Mouse (Mus musculus): ENCODE measurements around the gene Dpy19l1. TPM values are rescaled to one million over a fixed set of nuclear protein-coding genes. Genes with fewer than 3 reads are reported as not detected.

Gene Dpy19l1
- polyA plus RNA-seq, 1 experiment from 2014 or later, result 10.0 TPM

GRCm38 (mm10) chr9:24461379-24461961, 41.5 kb downstream of the Dpy19l1 start:
- no peak for ATAC-seq (ENCODE audit: low FRiP score, low read depth)
- Histone ChIP-seq H3K9ac (replicated peaks) (no peak overlapping the region), H3K27me3 (no peaks in the 10 kb centered on the region), H3K4me1 (no peaks in the 10 kb centered on the region), H3K4me3 (no peak overlapping the region), H3K4me2 (replicated peaks) (no peak overlapping the region), H3K9me3 (no peaks in the 10 kb centered on the region), H3K27ac (replicated peaks) (no peak overlapping the region), H3K36me3 (no peaks in the 10 kb centered on the region)
- 86% methylated on average over 9 of the region's 9 CpGs for WGBS

- H3K27ac ChIP-seq (replicated peaks), result no peak overlapping the region
- H3K4me2 ChIP-seq (replicated peaks), result no peak overlapping the region
- no peaks in the 10 kb centered on the region for H3K4me1 ChIP-seq
- H3K36me3 ChIP-seq, result no peaks in the 10 kb centered on the region; the same call in 1 of the 2 replicates
- no peak overlapping the region for H3K9ac ChIP-seq (replicated peaks)
- 94% methylated on average over 12 of the region's 12 CpGs for WGBS
- no peak for ATAC-seq (ENCODE audit: low FRiP score, low read depth)
- H3K4me3 ChIP-seq, result no peak overlapping the region
- H3K9me3 ChIP-seq, result no peaks in the 10 kb centered on the region
- no peaks in the 10 kb centered on the region for H3K27me3 ChIP-seq
Measured at GRCm38 (mm10) chr9:24453833-24454232, 49.1 kb downstream of the Dpy19l1 start.

- ATAC-seq (ENCODE audit: low FRiP score, low read depth), result no peak
Measured at GRCm38 (mm10) chr9:24450976-24451375, 52.0 kb downstream of the Dpy19l1 start.

GRCm38 (mm10) chr9:24450524-24450923, 52.4 kb downstream of the Dpy19l1 start:
- Histone ChIP-seq H3K36me3 (no peaks in the 10 kb centered on the region; the same call in 1 of the 2 replicates), H3K27ac (replicated peaks) (no peak overlapping the region), H3K9ac (replicated peaks) (no peak overlapping the region), H3K9me3 (no peaks in the 10 kb centered on the region), H3K4me3 (no peak overlapping the region), H3K4me2 (replicated peaks) (no peak overlapping the region), H3K4me1 (no peaks in the 10 kb centered on the region), H3K27me3 (no peaks in the 10 kb centered on the region)
- 90% methylated on average over 7 of the region's 7 CpGs for WGBS
- ATAC-seq (ENCODE audit: low FRiP score, low read depth), result no peak

More at GRCm38 (mm10) chr9:24450976-24451375, 52.0 kb downstream of the Dpy19l1 start:
- no peaks in the 10 kb centered on the region; the same call in 1 of the 2 replicates for H3K36me3 ChIP-seq
- H3K4me3 ChIP-seq, result no peak overlapping the region
- H3K27me3 ChIP-seq, result no peaks in the 10 kb centered on the region
- no peak overlapping the region for H3K4me2 ChIP-seq (replicated peaks)
- H3K9me3 ChIP-seq, result no peaks in the 10 kb centered on the region
- no peaks in the 10 kb centered on the region for H3K4me1 ChIP-seq
- no peak overlapping the region for H3K27ac ChIP-seq (replicated peaks)
- H3K9ac ChIP-seq (replicated peaks), result no peak overlapping the region
- WGBS, result 91% methylated on average over 3 of the region's 3 CpGs

DNA sequence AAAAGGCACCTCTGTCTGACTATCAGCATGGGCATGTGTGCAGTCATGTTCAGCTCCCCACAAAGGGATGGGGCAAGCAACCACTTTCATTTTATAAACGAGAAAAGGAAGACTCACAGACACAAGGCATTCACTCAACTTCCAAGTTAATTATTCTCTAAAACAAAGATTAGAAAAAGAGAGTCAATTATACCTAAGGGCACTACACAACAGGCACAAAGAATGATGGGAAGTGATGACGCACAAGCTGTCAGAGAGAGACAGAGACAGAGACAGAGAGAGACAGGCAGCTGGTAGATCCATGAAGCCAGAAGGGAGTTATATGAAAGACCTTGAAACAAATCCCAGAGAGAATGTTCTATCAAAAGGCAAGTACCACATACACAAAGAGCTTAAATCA, 68.0 kb downstream of the Dpy19l1 start:
- Histone ChIP-seq H3K4me1 (no peaks in the 10 kb centered on the region), H3K36me3 (no peaks in the 10 kb centered on the region), H3K27ac (replicated peaks) (no peak overlapping the region), H3K9ac (replicated peaks) (no peak overlapping the region), H3K9me3 (no peaks in the 10 kb centered on the region), H3K27me3 (no peaks in the 10 kb centered on the region), H3K4me2 (replicated peaks) (no peak overlapping the region), H3K4me3 (no peak overlapping the region)
- WGBS, result 87% methylated on average over 2 of the region's 2 CpGs
- ATAC-seq (ENCODE audit: low FRiP score, low read depth), result no peak

GRCm38 (mm10) chr9:24429721-24430120, 73.2 kb downstream of the Dpy19l1 start:
- no peaks in the 10 kb centered on the region for H3K4me1 ChIP-seq
- no peak overlapping the region for H3K9ac ChIP-seq (replicated peaks)
- H3K27me3 ChIP-seq, result no peaks in the 10 kb centered on the region
- no peak overlapping the region for H3K4me3 ChIP-seq
- 0 out of 2 replicates have a peak, but pooled peaks cover 4% of the 10 kb centered on the region for H3K36me3 ChIP-seq
- H3K9me3 ChIP-seq, result no peaks in the 10 kb centered on the region
- no peak overlapping the region for H3K4me2 ChIP-seq (replicated peaks)
- H3K27ac ChIP-seq (replicated peaks), result no peak overlapping the region
- ATAC-seq (ENCODE audit: low FRiP score, low read depth), result no peak

DNA sequence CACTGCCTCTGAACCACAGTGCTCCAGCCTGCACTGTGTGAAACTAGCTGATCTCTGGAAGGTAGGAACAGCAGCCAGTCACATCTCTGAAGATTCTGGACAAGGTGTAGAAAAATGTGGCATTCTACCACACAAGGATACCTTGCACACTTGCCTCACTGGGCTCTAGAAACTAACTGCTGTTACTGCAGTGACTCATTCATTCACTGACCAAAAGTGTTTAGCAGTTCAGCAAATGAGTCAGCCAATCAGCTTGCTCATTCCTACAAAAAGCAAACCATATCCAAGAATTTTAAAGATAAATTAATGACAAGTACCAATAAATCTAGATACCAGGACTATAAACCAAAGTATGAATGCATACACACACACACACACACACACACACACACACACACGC, 77.3 kb downstream of the Dpy19l1 start:
- H3K36me3 ChIP-seq, result peaks cover 15% of the 10 kb centered on the region
- no peaks in the 10 kb centered on the region for H3K27me3 ChIP-seq
- ATAC-seq (ENCODE audit: low FRiP score, low read depth), result no peak
- H3K9ac ChIP-seq (replicated peaks), result no peak overlapping the region
- WGBS, result 80% methylated on average over 1 of the region's 1 CpGs
- no peaks in the 10 kb centered on the region for H3K9me3 ChIP-seq
- no peaks in the 10 kb centered on the region for H3K4me1 ChIP-seq
- no peak overlapping the region for H3K4me2 ChIP-seq (replicated peaks)
- no peak overlapping the region for H3K4me3 ChIP-seq
- no peak overlapping the region for H3K27ac ChIP-seq (replicated peaks)

DNA sequence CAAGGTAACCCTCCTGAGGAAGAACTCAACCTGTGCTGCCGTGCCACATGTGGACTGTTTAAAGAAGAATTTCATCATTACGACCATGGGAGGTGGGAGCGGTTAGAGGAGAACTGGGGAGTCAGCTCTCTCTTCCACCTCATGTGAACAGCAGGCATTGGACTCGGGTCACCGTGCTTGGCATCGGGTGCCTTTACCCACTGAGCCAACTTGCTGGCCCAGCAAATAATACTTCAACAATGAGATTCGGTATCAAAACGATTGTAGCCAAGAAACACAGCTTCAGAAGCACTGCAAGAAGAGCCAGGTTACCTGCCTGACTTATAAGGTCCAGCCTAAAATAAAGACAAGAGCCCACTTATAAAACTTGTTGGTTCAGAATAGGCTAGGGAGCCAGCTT, 79.7 kb downstream of the Dpy19l1 start:
- Histone ChIP-seq H3K4me1 (no peaks in the 10 kb centered on the region), H3K4me2 (replicated peaks) (no peak overlapping the region), H3K4me3 (no peak overlapping the region), H3K9ac (replicated peaks) (no peak overlapping the region), H3K9me3 (no peaks in the 10 kb centered on the region), H3K27ac (replicated peaks) (no peak overlapping the region), H3K36me3 (peaks cover 18% of the 10 kb centered on the region), H3K27me3 (no peaks in the 10 kb centered on the region)
- ATAC-seq (ENCODE audit: low FRiP score, low read depth), result no peak
- WGBS, result 96% methylated on average over 8 of the region's 8 CpGs

GRCm38 (mm10) chr9:24421888-24422287, 81.1 kb downstream of the Dpy19l1 start:
- Histone ChIP-seq H3K36me3 (peaks cover 18% of the 10 kb centered on the region), H3K27me3 (no peaks in the 10 kb centered on the region), H3K27ac (replicated peaks) (no peak overlapping the region), H3K9me3 (no peaks in the 10 kb centered on the region), H3K4me1 (no peaks in the 10 kb centered on the region), H3K4me3 (no peak overlapping the region), H3K4me2 (replicated peaks) (no peak overlapping the region), H3K9ac (replicated peaks) (no peak overlapping the region)
- 87% methylated on average over 1 of the region's 1 CpGs for WGBS
- ATAC-seq (ENCODE audit: low FRiP score, low read depth), result no peak

- Histone ChIP-seq H3K36me3 (peaks cover 18% of the 10 kb centered on the region), H3K9me3 (no peaks in the 10 kb centered on the region), H3K4me2 (replicated peaks) (no peak overlapping the region), H3K9ac (replicated peaks) (no peak overlapping the region), H3K4me3 (no peak overlapping the region), H3K4me1 (no peaks in the 10 kb centered on the region), H3K27ac (replicated peaks) (no peak overlapping the region), H3K27me3 (no peaks in the 10 kb centered on the region)
- no peak for ATAC-seq (ENCODE audit: low FRiP score, low read depth)
- WGBS, result 80% methylated on average over 3 of the region's 3 CpGs
Measured at GRCm38 (mm10) chr9:24421221-24421620, 81.7 kb downstream of the Dpy19l1 start.

DNA sequence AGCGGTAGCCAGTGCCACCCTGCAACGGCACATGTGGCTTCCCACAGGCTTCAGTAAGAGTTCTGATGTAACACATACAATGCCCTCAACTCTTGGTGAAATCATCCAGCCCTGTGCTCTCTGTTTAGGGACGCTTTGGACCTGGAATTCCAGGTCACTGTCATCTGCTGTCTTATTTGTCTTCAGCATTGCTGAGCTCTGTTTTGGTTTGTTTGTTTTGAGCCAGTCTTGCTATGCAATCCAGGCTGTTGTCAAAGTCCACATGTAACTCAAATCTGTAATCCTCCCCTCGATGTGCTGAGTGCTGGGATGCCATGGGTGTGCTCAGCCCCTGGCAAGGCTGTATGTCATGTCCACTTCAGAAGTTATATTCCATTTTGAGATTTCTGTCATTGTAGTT, 82.8 kb downstream of the Dpy19l1 start:
- no peaks in the 10 kb centered on the region for H3K9me3 ChIP-seq
- peaks cover 18% of the 10 kb centered on the region for H3K36me3 ChIP-seq
- H3K4me1 ChIP-seq, result no peaks in the 10 kb centered on the region
- H3K27ac ChIP-seq (replicated peaks), result no peak overlapping the region
- H3K9ac ChIP-seq (replicated peaks), result no peak overlapping the region
- H3K4me2 ChIP-seq (replicated peaks), result no peak overlapping the region
- no peak overlapping the region for H3K4me3 ChIP-seq
- WGBS, result 95% methylated on average over 4 of the region's 4 CpGs
- ATAC-seq (ENCODE audit: low FRiP score, low read depth), result no peak
- H3K27me3 ChIP-seq, result no peaks in the 10 kb centered on the region

GRCm38 (mm10) chr9:24418281-24418680, 84.7 kb downstream of the Dpy19l1 start:
- Histone ChIP-seq H3K4me3 (no peak overlapping the region), H3K4me2 (replicated peaks) (no peak overlapping the region), H3K4me1 (no peaks in the 10 kb centered on the region), H3K9me3 (no peaks in the 10 kb centered on the region), H3K27ac (replicated peaks) (no peak overlapping the region), H3K36me3 (peaks cover 15% of the 10 kb centered on the region), H3K9ac (replicated peaks) (no peak overlapping the region), H3K27me3 (no peaks in the 10 kb centered on the region)
- WGBS, result 93% methylated on average over 5 of the region's 5 CpGs
- ATAC-seq (ENCODE audit: low FRiP score, low read depth), result no peak

DNA sequence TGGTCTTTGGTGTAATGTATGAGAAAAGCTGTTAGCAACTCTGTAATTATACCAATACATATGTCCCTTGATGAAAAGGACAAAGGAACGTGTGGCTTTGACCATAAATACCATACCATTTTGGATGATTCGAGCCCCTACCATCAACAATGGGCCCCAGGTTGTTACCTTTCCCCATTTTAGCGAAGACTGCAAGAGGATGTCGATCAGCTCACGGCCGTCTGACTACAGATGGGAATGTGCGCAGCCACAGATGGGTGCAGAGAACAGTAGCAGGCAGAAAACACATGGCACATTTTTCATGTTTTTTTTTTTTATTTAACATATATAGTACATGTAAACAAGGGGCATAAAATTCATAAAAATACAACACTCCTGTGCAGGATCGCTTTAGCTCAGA, 91.5 kb downstream of the Dpy19l1 start:
- no peak overlapping the region for H3K27ac ChIP-seq (replicated peaks)
- ATAC-seq (ENCODE audit: low FRiP score, low read depth), result no peak
- no peak overlapping the region for H3K9ac ChIP-seq (replicated peaks)
- no peak overlapping the region for H3K4me3 ChIP-seq
- H3K27me3 ChIP-seq, result no peaks in the 10 kb centered on the region
- H3K4me2 ChIP-seq (replicated peaks), result no peak overlapping the region
- H3K36me3 ChIP-seq, result no peaks in the 10 kb centered on the region
- no peaks in the 10 kb centered on the region for H3K4me1 ChIP-seq
- WGBS, result 95% methylated on average over 8 of the region's 8 CpGs
- H3K9me3 ChIP-seq, result no peaks in the 10 kb centered on the region
